Mouse (Mus musculus) heart, postnatal 0 days (tissue): ENCODE measurements at regions not wholly inside any gene's neighbourhood (a gene's known extent, or its start where the extent isn't known, plus 50 kb on each side); places are given as distances from the start of the nearest gene placed in this dataset.

Experiments used
- CTCF ChIP-seq: IDR thresholded peaks from 2 replicates; pipeline ENCODE4 v1.5.1; 2016; ENCODE audit warnings: antibody characterized with exemption, control low read depth, low read depth
- EP300 ChIP-seq: IDR thresholded peaks from 2 replicates; pipeline ENCODE4 v1.6.1; 2016; ENCODE audit warnings: antibody characterized with exemption, low read depth

GRCm38 (mm10) chr2:94536631-94537030 is 98.7 kb upstream of the Api5 start:
- no peak for TF ChIP-seq CTCF
- TF ChIP-seq EP300 = no peak
